Mouse (Mus musculus) lung, postnatal 10 days (tissue): ENCODE results near the gene Nrbf2.

Experiments
- DNase-seq: peaks from one replicate; pipeline ENCODE4 v3.0.0; 2021

The Nrbf2 gene

GRCm38 (mm10) chr10:67291087-67291486, 6.0 kb upstream of the Nrbf2 start:
- no peak for DNase-seq

GRCm38 (mm10) chr10:67290622-67291021, 5.5 kb upstream of the Nrbf2 start:
- DNase-seq, result no peak

- peak; percentile 90 for DNase-seq
Observed at GRCm38 (mm10) chr10:67287877-67288276, 2.8 kb upstream of the Nrbf2 start.

GRCm38 (mm10) chr10:67284761-67285175, 337 bp downstream of the Nrbf2 start:
- peak; percentile 45 for DNase-seq

GRCm38 (mm10) chr10:67284311-67284710, 794 bp downstream of the Nrbf2 start:
- DNase-seq, result peak; percentile 71

GRCm38 (mm10) chr10:67283516-67283915, 1.6 kb downstream of the Nrbf2 start:
- peak; percentile 22 for DNase-seq

GRCm38 (mm10) chr10:67282531-67282930, 2.6 kb downstream of the Nrbf2 start:
- no peak for DNase-seq

- no peak for DNase-seq
Observed at GRCm38 (mm10) chr10:67281852-67282251, 3.3 kb downstream of the Nrbf2 start.

GRCm38 (mm10) chr10:67275916-67276315, 9.2 kb downstream of the Nrbf2 start:
- DNase-seq, result no peak

- DNase-seq, result peak; percentile 79
Observed at GRCm38 (mm10) chr10:67264852-67265251, 20.3 kb downstream of the Nrbf2 start.

GRCm38 (mm10) chr10:67253115-67253514, 32.0 kb downstream of the Nrbf2 start:
- no peak for DNase-seq

- no peak for DNase-seq
Observed at GRCm38 (mm10) chr10:67252353-67252752, 32.8 kb downstream of the Nrbf2 start.

GRCm38 (mm10) chr10:67250846-67251245, 34.3 kb downstream of the Nrbf2 start:
- DNase-seq, result no peak

GRCm38 (mm10) chr10:67249486-67249885, 35.6 kb downstream of the Nrbf2 start:
- no peak for DNase-seq

- peak; percentile 64 for DNase-seq
Observed at GRCm38 (mm10) chr10:67247145-67247544, 38.0 kb downstream of the Nrbf2 start.

GRCm38 (mm10) chr10:67230439-67230838, 54.7 kb downstream of the Nrbf2 start:
- DNase-seq, result no peak

- no peak for DNase-seq
Observed at GRCm38 (mm10) chr10:67226543-67226942, 58.6 kb downstream of the Nrbf2 start.

GRCm38 (mm10) chr10:67226109-67226508, 59.0 kb downstream of the Nrbf2 start:
- DNase-seq, result peak; percentile 47

- no peak for DNase-seq
Observed at GRCm38 (mm10) chr10:67225528-67225927, 59.6 kb downstream of the Nrbf2 start.

- no peak for DNase-seq
Observed at GRCm38 (mm10) chr10:67223942-67224341, 61.2 kb downstream of the Nrbf2 start.

GRCm38 (mm10) chr10:67221284-67221683, 63.8 kb downstream of the Nrbf2 start:
- DNase-seq, result no peak

GRCm38 (mm10) chr10:67220251-67220650, 64.9 kb downstream of the Nrbf2 start:
- peak; percentile 15 for DNase-seq

- no peak for DNase-seq
Observed at GRCm38 (mm10) chr10:67218873-67219565, 66.1 kb downstream of the Nrbf2 start.

GRCm38 (mm10) chr10:67216872-67217271, 68.2 kb downstream of the Nrbf2 start:
- DNase-seq, result no peak
